Mouse (Mus musculus) gastrocnemius, adult 2 months (tissue): ENCODE results near the gene Gng2. TPM values are rescaled to one million over a fixed set of nuclear protein-coding genes. Genes with fewer than 3 reads are reported as not detected.

Source experiments
- DNase-seq: peaks from one replicate; pipeline ENCODE4 v3.0.0; 2022
- H3K27ac ChIP-seq: fragments of 200-600 bp; 2 replicates; pipeline ENCODE4 v1.8.1; 2022; ENCODE audit warnings: mild to moderate bottlenecking
- H3K4me3 ChIP-seq: fragments of 200-600 bp; 2 replicates; pipeline ENCODE4 v1.8.1; 2022; ENCODE audit warnings: mild to moderate bottlenecking, moderate library complexity
- CTCF ChIP-seq: fragments of 200-600 bp; IDR thresholded peaks from 2 replicates; pipeline ENCODE4 v1.8.1; 2022; ENCODE audit warnings: antibody characterized with exemption, mild to moderate bottlenecking, moderate library complexity
- intact Hi-C: fragments of 180-260 bp; cut with DNase I; formaldehyde crosslinking; loops from one replicate; pipeline ENCODE4 v1.15.1; 2025
- total RNA-seq, 2 experiments: library from RNA; stranded (reverse); gene quantifications; 2 replicates each; pipeline ENCODE4 v1.2.3; 2021

Gene Gng2
- total RNA-seq, 2 experiments from 2014 or later, result 3.1 to 4.0 TPM

GRCm38 (mm10) chr14:19946221-19946620 is 31.2 kb downstream of the Gng2 start:
- TF ChIP-seq CTCF, result no peak
- no peak for DNase-seq
- Histone ChIP-seq H3K27ac (no peak overlapping the region), H3K4me3 (no peak overlapping the region)
- intact Hi-C loops, result no loop called here

DNA sequence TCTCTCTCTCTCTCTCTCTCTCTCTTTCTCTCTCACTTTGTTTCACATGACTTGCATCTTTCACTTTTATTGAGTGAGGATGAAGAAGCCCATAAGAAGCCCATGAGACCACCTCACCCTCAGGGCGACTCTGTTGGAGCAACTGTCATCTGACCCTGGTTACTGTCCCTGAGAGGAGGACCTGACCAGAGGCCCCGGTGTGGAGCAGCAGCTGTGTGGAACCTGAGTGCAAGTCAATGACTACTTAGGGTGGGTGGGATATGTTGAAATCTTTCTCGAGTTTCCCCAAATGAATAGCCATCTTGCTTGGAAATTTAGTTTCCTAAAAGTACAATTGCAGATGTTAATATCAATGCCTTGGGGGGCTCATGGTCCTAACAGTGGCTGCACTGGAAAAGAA is 34.7 kb downstream of the Gng2 start:
- no peak for DNase-seq
- no peak overlapping the region for H3K27ac ChIP-seq
- TF ChIP-seq CTCF, result no peak
- H3K4me3 ChIP-seq, result no peak overlapping the region
- intact Hi-C loops, result no loop called here

- intact Hi-C loops, result no loop called here
- H3K27ac ChIP-seq, result no peak overlapping the region
- DNase-seq, result no peak
- no peak for TF ChIP-seq CTCF
- H3K4me3 ChIP-seq, result no peak overlapping the region
Observed at GRCm38 (mm10) chr14:19942329-19942728, 35.1 kb downstream of the Gng2 start.

- no peak for TF ChIP-seq CTCF
- H3K27ac ChIP-seq, result no peak overlapping the region
- intact Hi-C loops, result no loop called here
- no peak overlapping the region for H3K4me3 ChIP-seq
- no peak for DNase-seq
Observed at GRCm38 (mm10) chr14:19940066-19940465, 37.4 kb downstream of the Gng2 start.

DNA sequence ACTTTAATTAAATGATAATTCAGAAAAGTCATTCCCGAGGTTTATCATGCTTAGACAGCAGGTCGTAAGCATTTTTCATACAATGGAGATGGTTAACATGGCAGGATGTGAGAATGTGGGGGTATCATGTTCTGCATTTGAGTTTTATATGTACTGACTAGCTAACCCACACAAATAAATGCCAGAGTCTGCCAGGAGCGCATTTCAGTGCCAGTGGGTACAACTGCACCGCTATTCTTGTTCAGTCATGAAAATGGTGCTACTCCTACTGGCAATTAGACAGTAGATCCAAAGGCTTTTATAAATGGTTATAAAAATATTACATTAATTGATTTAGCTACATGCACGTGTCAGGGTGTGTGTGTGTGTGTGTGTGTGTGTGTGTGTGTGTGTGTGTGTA is 38.9 kb downstream of the Gng2 start:
- no peak for DNase-seq
- Histone ChIP-seq H3K4me3 (no peak overlapping the region), H3K27ac (no peak overlapping the region)
- TF ChIP-seq CTCF, result no peak
- intact Hi-C loops, result no loop called here

GRCm38 (mm10) chr14:19935084-19935483 is 42.3 kb downstream of the Gng2 start:
- TF ChIP-seq CTCF, result no peak
- no peak for DNase-seq
- intact Hi-C loops, result no loop called here
- Histone ChIP-seq H3K27ac (no peak overlapping the region), H3K4me3 (no peak overlapping the region)

DNA sequence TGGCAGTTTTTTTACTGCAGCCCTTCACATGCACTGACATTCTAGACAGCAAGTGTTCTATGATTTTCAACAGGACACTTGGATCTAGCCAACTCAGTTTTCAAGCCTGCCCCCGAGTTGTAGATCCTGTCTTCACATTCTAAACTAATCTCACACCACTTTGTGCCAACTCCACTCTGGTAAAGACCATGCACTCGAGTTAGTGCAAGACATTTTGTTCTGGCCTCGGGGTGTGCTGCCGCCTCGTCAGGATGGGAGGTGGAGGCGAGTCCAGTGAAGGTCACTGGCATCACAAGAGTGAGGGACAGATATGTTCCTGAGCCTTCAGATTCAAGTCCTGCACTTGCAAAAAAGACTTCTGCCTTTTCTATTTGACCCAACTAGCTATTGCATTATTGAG is 44.1 kb downstream of the Gng2 start:
- TF ChIP-seq CTCF, result no peak
- intact Hi-C loops, result no loop called here
- H3K27ac ChIP-seq, result no peak overlapping the region
- H3K4me3 ChIP-seq, result no peak overlapping the region
- no peak for DNase-seq

GRCm38 (mm10) chr14:19927879-19928278 is 49.5 kb downstream of the Gng2 start:
- intact Hi-C loops, result no loop called here

DNA sequence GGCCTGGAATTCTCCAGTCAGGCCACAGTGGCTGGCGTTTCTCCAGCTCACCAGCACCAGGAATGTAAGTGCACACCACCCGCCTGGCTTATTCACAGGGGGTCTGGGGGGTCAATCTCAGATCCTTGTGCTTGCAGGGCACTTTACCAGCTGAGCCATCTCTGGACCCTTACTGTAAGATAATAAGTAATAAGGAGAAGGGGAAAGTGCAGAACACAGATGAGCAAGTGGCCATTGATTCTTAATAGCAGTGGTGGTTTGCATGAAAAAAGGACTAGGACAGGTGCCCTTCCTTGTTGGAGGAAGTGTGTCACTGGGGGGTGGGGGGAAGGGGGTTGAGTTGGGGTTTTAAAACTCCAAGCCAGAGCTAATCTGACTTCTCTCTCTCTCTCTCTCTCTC is 50.3 kb downstream of the Gng2 start:
- no peak overlapping the region for H3K4me3 ChIP-seq
- no peak overlapping the region for H3K27ac ChIP-seq
- no peak for DNase-seq
- TF ChIP-seq CTCF, result no peak
- intact Hi-C loops, result no loop called here

More at GRCm38 (mm10) chr14:19927879-19928278, 49.5 kb downstream of the Gng2 start:
- H3K27ac ChIP-seq, result no peak overlapping the region
- no peak for DNase-seq
- no peak for TF ChIP-seq CTCF
- no peak overlapping the region for H3K4me3 ChIP-seq

GRCm38 (mm10) chr14:19926312-19926711 is 51.1 kb downstream of the Gng2 start:
- Histone ChIP-seq H3K4me3 (no peak overlapping the region), H3K27ac (no peak overlapping the region)
- intact Hi-C loops, result no loop called here
- no peak for TF ChIP-seq CTCF
- no peak for DNase-seq

DNA sequence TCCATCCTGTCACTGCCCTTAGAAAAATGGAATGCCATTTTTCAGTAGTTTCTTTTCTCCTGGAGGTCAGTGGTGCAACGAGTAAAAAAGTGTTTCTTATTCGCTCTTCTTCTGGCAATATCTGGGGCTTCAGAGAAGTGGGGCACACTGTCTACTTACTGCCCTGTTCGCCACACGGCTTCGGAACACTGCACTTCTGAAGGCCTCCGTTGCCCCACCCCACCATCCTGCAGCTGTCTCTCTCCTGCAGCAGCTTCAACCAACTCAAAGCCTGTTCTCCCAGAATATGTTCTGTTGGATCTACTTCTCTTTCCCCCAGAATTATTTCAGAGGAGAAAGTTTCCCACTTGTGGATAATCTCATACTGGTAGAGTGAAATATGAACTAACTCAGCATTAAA is 52.3 kb downstream of the Gng2 start:
- intact Hi-C loops, result no loop called here
- no peak for DNase-seq
- no peak for TF ChIP-seq CTCF
- no peak overlapping the region for H3K27ac ChIP-seq
- H3K4me3 ChIP-seq, result no peak overlapping the region

DNA sequence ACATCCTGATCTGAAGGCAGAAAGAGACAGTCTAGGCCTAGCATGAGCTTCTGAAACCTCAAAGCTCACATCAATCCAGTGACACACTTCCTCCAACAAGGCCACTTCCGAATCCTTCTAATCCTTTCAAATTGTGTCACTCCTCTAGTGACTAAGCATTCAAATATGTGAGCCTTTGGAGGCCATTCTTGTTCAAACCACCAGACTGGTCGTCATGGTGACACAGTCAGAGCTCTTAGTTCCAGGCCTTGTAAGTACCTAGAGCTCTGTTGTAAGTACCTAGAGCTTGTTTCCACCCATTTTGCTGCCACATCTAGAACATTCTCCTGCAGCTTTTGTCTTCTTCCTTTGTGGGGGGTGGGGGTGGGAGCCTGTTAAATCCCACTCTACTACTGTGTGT is 53.3 kb downstream of the Gng2 start:
- DNase-seq, result no peak
- no peak for TF ChIP-seq CTCF
- no peak overlapping the region for H3K4me3 ChIP-seq
- intact Hi-C loops, result no loop called here
- H3K27ac ChIP-seq, result no peak overlapping the region

GRCm38 (mm10) chr14:19920254-19920691 is 57.2 kb downstream of the Gng2 start:
- H3K4me3 ChIP-seq, result no peak overlapping the region
- DNase-seq, result no peak
- intact Hi-C loops, result no loop called here
- no peak overlapping the region for H3K27ac ChIP-seq
- TF ChIP-seq CTCF, result no peak

DNA sequence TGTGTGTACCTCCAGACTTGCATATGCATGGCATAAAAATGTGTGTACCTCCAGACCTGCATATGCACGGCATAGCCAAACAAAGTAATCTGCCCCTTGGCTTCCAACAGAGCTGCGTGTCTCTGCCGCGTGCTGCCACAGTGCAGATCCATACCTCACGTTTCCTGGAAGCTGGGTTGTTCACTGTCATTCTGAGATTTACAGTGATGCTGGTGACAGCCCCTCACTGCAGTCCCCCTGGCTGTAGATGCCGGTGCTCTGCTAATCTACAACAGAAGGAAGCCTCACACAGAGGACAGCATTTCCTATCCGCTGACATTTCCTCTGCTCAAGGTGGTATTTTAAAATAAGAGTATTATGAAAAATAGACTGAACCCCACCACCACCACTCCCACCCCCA is 57.6 kb downstream of the Gng2 start:
- intact Hi-C loops, result no loop called here
- TF ChIP-seq CTCF, result no peak
- no peak for DNase-seq
- Histone ChIP-seq H3K4me3 (no peak overlapping the region), H3K27ac (no peak overlapping the region)

GRCm38 (mm10) chr14:19917534-19917933 is 59.9 kb downstream of the Gng2 start:
- Histone ChIP-seq H3K4me3 (no peak overlapping the region), H3K27ac (no peak overlapping the region)
- TF ChIP-seq CTCF, result no peak
- intact Hi-C loops, result no loop called here
- DNase-seq, result no peak
